Mouse (Mus musculus): ENCODE measurements around the gene Vmn1r129. TPM values are rescaled to one million over a fixed set of nuclear protein-coding genes. Genes with fewer than 3 reads are reported as not detected.

Vmn1r129 gene
- not detected in 4 replicates for total RNA-seq (2023)

GRCm38 (mm10) chr7:21361191-21361590, at the start of gene Vmn1r129:
Vmn1r129 (minus strand) TSS chr7:21361291.

GRCm38 (mm10) chr7:21349073-21349472, 12.0 kb downstream of the Vmn1r129 start, which contains the start of gene Vmn1r128:
Vmn1r128 (plus strand) TSS chr7:21349373.

GRCm38 (mm10) chr7:21319761-21320160, 41.3 kb downstream of the Vmn1r129 start, which contains the start of gene Vmn1r127:
Vmn1r127 (minus strand) TSS chr7:21319861.

Other genes starting within 250 kb of the Vmn1r129 start
- not detected in 4 replicates for gene Vmn1r122, start 227.2 kb downstream of the Vmn1r129 start, total RNA-seq (2023)
- not detected in 4 replicates for gene Vmn1r123, start 199.1 kb downstream of the Vmn1r129 start, total RNA-seq (2023)
- not detected in 4 replicates for gene Gm5157, start 170.9 kb downstream of the Vmn1r129 start, total RNA-seq (2023)
- gene Vmn1r124, start 100.7 kb downstream of the Vmn1r129 start, total RNA-seq (2023): not detected in 4 replicates
- not detected in 4 replicates for gene Vmn1r125, start 89.1 kb downstream of the Vmn1r129 start, total RNA-seq (2023)
- not detected in 4 replicates for gene Vmn1r126, start 59.8 kb downstream of the Vmn1r129 start, total RNA-seq (2023)
- not detected in 4 replicates for gene Vmn1r127, start 41.4 kb downstream of the Vmn1r129 start, total RNA-seq (2023)
- not detected in 4 replicates for gene Vmn1r128, start 11.9 kb downstream of the Vmn1r129 start, total RNA-seq (2023)
- not detected in 4 replicates for gene Gm6882, start 71.5 kb upstream of the Vmn1r129 start, total RNA-seq (2023)
- not detected in 4 replicates for gene Vmn1r130, start 150.5 kb upstream of the Vmn1r129 start, total RNA-seq (2023)
- gene Vmn1r131, start 184.8 kb upstream of the Vmn1r129 start, total RNA-seq (2023): not detected in 4 replicates

Data from B cell, adult 62 days (primary cell).